Mouse (Mus musculus) CD4-positive, CD25-positive, alpha-beta regulatory T cell, adult 2 months (primary cell): ENCODE data around the gene Slfn5.
"Not testable (repeated sequence)": the region's sequence is repeated elsewhere in the genome, so short reads cannot be mapped to it uniquely, and the experiment has no call there.

Source experiments
- DNase-seq: peaks from one replicate; pipeline ENCODE4 v3.0.0-alpha.2; 2012; ENCODE audit warnings: low read depth, low spot score

Slfn5 gene

DNA sequence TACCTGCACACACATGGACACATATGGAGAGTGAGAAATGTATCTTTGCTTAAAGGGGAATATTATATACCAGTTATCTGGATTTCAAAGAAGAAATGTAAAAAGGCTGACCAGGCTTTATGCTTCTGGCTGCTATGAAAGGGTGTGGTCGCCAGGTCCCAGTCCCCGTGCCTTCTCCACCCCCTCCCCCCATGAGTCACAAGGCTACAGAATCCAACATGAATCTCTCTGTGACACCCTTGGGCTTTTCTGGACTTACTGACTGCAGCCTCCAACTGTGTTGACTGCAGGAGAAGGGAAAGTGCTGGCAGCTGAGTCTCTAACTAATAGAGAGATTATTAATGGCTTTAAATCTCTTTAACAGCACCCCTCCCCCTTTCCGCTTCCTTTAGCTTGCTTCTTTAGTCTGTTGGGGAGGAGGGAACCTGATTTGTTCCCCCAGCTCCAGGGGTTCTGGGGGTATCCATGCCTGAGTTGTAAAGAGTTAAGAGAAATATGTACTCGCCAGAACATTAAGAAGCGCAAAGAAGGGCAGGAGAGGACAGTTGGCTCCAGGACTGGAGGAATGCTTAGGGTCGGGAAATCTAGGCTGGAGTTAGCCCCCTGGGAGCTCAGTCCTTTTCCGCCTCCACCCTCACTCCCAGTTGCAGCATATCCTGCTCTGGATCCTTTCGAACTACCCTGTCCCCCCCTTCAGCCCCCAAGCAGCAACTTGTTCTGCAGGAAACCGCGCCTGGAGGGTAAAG is at the start of gene Slfn5:
Gene Slfn5, plus strand, starts transcription at position 614 of the 746 bp plus-strand sequence.
- no peak for DNase-seq

DNA sequence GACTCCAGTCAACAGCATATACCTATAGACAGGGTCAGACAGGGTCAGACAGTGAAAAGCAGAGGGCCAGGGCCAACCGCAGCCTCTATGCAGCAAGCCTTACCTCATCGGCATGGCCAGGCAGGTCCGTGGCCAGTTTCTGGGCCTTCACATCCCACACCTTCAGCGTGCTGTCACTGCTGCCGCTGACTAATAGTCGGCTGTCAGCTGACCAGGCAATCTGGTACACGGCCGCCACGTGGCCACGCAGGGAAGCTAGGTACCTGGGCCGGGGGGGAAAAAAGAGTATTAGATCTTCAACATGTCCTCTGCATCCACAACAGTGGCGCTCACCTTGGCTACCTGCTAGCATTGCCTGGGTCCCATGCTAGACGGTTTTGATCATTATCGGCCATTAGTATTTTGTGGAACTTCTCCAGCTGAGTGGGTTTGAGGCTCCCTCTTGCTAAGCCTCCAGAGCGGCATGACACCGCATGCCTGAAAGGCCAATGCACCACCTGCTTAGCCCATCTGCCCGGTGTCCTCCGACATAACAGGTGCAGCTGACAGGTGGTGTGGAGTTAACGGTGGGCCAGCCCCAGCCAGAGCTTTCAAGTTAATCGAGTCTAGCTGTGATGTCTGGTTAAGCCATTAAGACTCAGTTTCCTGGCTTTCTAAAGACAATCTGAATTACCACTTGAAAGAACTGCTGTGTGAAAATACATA is 49.4 kb upstream of the Slfn5 start:
- no peak for DNase-seq

DNA sequence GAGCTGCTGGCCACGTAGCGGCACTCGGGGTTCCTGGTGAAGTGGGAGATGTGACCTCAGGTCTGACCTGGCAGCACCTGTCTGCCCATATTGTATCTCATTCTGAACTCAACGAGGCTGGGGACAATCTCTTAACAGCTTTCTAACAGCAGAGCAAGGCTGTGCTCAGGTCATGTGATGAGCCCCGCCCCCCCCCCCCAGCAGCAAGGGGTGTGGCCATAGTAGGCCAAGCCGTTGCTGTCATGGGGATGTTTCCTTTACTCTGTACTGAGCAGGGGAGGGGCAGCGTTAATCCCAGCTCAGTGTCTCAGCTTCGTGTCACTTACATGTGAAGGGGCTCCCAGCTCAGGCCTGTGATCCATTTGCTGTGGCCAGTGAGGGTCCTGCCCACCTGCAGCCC is 46.2 kb upstream of the Slfn5 start:
- no peak for DNase-seq

DNA sequence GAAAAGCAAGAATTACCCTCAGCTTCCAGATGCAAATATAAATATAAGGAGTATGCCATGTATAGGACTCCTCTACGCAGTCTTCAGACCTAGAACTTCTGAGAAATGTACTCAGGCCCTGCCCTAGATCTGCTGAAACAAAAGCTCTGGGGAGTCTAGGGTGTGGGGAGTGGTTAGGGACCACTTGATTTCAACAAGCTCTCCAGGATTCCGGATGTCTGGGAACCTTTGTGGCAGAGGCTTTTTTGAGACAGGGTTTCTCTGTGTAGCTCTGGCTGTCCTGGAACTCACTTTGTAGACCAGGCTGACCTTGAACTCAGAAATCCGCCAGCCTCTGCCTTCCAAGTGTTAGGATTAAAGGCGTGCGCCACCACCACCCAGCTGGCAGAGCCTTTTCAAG is 45.3 kb upstream of the Slfn5 start:
- no peak for DNase-seq

DNA sequence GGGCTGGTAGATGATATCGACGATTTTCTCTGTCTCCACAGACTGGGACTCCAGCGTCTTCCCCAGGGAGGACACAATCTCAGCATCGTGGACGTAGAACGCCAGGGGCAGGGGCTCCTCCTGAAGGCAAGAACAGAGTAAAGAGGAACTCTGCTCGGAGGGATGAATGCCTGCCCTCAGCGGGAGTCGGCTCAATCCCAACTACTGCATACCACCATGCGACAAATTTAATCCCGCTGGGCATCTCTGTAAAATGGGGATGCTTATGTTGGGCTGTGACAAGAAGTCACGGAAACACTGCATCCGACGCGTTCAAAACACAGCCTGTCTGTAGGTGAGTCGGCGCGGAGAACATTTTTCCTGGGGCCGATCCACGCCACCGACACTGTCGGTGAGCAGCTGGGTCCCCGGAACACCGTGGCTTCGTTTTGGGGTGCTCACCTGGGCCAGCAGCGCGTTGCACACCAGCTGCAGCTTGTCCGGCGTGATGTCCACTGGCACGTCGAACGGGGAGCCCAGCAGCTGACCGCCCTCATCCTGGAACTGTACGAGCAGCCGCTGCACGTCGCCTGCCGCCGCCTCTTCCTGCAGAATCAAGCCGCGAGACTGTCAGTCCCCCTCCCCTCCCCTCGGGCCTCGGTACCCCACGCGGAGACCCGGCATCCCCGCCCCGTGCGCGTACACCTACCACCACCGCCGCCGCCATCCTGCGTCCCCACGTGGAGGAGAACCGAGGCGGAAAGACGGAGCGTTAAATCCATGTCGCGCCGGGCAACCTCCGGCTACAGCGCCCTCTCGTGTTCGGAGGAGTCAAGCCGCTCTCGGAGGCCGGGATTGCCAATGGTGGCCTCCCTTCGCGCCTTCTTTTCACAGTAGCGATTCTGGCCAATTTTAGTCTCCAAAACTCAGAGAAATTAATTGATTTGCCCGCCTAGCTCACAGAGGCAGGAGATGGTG is 43.2 kb upstream of the Slfn5 start, which contains the start of gene Nle1:
Gene Nle1, minus strand, starts transcription at position 761 of the 957 bp plus-strand sequence.
- DNase-seq: peak; percentile 96

DNA sequence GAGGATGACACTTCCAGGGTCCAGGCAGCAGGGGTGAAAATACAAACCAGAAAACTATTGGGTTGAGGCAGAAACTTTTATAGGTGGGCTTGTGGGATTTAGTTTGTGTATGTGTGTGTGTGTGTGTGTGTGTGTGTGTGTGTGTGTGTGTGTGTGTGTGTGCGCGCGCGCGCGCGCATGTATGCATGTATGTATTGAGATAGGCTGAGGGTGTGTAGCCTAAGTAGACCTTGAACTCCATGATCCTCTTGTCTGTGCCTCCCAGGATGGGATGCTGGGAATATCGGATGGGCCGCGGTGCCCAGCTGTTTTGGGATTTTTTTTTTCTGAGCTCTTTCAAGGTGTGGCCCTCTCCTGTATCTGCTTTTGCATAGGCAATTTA is 42.5 kb upstream of the Slfn5 start:
- no peak for DNase-seq

DNA sequence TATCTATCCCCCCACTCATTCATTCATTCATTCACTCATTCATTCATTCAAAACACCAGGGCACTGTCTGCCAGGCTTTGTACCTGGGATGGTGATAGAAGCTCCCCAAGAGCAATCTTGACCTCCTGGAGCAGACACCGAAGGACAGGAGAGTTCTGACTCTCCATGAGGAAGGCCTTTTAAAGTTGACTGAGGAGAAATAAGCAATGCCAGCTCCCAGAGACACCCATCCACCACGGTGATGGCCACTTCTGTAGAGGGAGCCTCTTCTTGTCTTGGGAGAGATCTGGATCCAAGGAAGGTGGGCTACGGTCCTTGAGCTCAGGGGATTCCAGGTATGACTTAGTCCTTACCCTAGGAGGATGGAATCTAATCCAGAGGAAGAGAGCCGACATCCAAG is 40.9 kb upstream of the Slfn5 start, which contains the start of gene Unc45b:
Gene Unc45b, plus strand, starts transcription at position 301 of the 400 bp plus-strand sequence.
- DNase-seq: no peak

DNA sequence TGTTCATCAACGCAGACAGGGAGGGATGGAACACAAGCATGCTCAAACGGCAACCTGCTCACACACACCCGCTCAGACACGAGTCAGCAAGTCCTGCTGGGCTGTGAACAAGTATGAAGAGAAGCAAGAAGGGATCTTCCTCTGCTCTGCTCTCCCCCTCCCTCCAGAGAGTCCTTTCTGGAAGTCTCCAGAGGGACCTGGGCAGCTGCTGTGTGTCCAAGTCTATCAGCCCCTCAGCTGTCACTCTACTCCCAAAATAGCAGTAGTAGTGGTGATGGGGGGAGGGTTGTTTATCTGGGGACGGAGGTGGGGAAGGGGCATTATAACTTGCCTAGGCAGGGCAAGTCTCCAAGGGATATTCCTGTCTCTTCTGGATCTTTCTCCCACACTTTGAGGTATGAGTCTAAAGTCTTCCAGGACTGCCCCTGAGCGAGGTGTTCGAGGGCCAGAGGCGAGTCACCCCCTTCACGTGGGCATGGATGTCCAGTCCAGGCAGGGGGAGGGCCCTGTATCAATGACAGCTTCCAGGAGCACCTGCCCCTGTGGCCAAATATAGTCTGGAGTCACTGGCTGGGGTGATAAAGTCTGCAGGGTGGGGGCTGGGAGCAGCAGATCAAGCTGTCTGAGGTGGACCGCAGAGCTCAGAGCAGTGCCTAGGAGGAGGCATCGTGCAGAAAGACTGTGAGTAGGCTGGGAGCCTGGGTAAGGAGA is 40.3 kb upstream of the Slfn5 start:
- DNase-seq: no peak

DNA sequence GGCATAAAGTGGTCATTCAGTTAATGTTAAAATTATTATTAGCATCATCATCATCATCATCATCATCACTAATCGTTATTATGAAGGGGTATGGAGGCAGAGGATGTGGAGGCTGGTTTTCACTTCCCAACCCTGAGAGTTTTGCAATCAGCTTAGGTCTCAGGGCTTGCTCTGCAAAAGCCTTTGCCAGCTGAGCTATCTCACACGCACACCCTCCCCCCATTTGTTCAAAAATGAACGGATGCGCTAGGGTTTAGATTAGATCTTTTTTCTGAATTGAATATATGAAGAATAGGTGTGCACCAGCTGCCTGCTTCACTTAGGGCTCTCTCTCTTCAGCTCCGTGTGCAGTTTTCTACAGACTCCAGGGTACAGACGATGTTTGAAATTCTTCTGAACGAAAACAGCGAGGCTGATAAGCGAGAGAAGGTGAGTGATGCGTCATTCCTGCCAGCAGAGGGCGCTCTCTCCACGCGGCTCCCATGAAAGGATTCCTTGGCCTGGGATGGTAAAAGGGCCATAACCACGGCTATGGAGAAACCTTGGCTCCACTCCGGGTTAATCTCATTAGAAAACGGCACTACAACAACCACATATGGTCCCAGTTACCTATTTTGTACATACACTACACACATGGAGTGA is 36.3 kb upstream of the Slfn5 start:
- DNase-seq: peak; percentile 91

- DNase-seq: no peak
Observed at GRCm38 (mm10) chr11:82920768-82921167, 30.4 kb upstream of the Slfn5 start.

GRCm38 (mm10) chr11:82921691-82922090 is 29.5 kb upstream of the Slfn5 start:
- DNase-seq: no peak

DNA sequence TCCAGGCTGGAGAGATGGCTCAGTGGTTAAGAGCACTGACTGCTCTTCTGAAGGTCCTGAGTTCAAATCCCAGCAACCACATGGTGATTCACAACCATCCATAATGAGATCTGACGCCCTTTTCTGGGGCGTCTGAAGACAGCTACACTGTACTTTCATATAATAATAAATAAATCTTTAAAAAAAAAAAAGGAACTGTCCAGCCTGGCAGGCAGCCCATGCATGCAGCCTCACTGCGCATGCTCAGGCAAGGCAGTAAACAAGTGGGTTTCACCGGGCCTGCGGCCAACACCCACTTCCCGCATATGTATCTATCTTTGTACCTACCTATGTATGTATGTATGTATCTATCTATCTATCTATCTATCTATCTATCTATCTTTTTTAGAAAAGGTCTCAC is 27.2 kb upstream of the Slfn5 start:
- DNase-seq: not testable (repeated sequence)

GRCm38 (mm10) chr11:82928897-82929632 is 22.1 kb upstream of the Slfn5 start:
- DNase-seq: no peak

- DNase-seq: no peak
Observed at GRCm38 (mm10) chr11:82929633-82929950, 21.6 kb upstream of the Slfn5 start.

DNA sequence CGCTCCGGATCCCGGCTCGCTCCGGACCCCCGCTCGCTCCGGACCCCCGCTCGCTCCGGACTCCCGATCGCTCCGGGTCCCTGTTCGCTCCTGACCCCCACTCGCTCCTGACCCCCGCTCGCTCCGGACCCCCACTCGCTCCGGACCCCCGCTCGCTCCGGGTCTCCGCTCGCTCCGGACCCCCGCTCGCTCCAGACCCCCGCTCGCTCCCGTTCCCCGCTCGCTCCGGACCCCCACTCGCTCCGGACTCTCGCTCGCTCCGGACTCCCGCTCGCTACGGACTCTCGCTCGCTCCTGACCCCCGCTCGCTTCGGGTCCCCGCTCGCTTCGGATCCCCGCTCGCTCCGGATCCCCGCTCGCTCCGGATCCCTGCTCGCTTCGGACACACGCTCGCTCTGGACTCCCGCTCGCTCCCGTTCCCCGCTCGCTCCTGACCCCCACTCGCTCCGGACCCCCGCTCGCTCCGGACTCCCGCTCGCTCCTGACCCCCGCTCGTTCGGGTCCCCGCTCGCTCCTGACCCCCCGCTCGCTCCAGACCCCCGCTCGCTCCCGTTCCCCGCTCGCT is 20.7 kb upstream of the Slfn5 start:
- not testable (repeated sequence) for DNase-seq

- DNase-seq: not testable (repeated sequence)
Observed at GRCm38 (mm10) chr11:82931161-82931560, 20.0 kb upstream of the Slfn5 start.

- not testable (repeated sequence) for DNase-seq
Observed at GRCm38 (mm10) chr11:82931671-82932450, 19.3 kb upstream of the Slfn5 start.

DNA sequence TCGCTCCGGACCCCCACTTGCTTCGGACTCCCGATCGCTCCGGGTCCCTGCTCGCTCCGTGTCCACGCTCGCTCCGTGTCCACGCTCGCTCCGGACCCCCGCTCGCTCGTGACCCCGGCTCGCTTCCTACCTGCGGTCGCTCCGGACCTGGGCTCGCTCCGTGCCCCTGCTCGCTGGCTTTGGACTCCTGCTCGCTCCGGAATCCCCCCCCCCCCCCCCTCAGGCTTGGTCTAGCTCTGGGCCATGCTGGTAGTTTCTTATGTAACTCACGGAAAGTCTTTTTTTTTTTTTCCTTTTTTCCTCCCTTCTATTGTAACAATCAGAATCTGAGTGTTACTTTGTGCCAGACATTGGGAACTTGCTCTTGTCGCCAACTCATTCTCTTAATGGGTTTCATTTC is 18.0 kb upstream of the Slfn5 start:
- no peak for DNase-seq

- no peak for DNase-seq
Observed at GRCm38 (mm10) chr11:82943336-82943735, 7.8 kb upstream of the Slfn5 start.
